Mouse (Mus musculus) heart, embryonic 12.5 days (tissue): ENCODE measurements around the gene Fam57b. TPM values are rescaled to one million over a fixed set of nuclear protein-coding genes. Genes with fewer than 3 reads are reported as not detected.
A peak's percentile ranks its signal among the peaks of the same experiment; 100 is the strongest.

Experiments used
- ATAC-seq: fragments of 200-750 bp; cut with Nextera tagmentation; 2 replicates; pipeline ENCODE4 v1.8.0; 2017; ENCODE audit warnings: moderate TSS enrichment, moderate library complexity; ENCODE audit not compliant: insufficient number of reproducible peaks, low FRiP score
- H3K27ac ChIP-seq: fragments of 300-500 bp; sonication (generic); 2 replicates; pipeline ENCODE4 v1.5.1; 2016; ENCODE audit warnings: mild to moderate bottlenecking, moderate library complexity; ENCODE audit not compliant: poor library complexity, severe bottlenecking
- H3K27me3 ChIP-seq: fragments of 300-500 bp; sonication (generic); replicated peaks from 2 replicates; pipeline ENCODE4 v1.6.1; 2016; ENCODE audit warnings: mild to moderate bottlenecking, moderate library complexity
- H3K36me3 ChIP-seq: fragments of 300-500 bp; sonication (generic); 2 replicates; pipeline ENCODE4 v1.6.1; 2016; ENCODE audit warnings: mild to moderate bottlenecking, moderate library complexity
- H3K4me1 ChIP-seq: fragments of 300-500 bp; sonication (generic); replicated peaks from 2 replicates; pipeline ENCODE4 v1.6.1; 2016; ENCODE audit warnings: mild to moderate bottlenecking
- H3K4me2 ChIP-seq: fragments of 300-500 bp; sonication (generic); 2 replicates; pipeline ENCODE4 v1.6.1; 2016; ENCODE audit warnings: mild to moderate bottlenecking, moderate library complexity
- H3K4me3 ChIP-seq: fragments of 300-500 bp; sonication (generic); 2 replicates; pipeline ENCODE4 v1.5.1; 2016; ENCODE audit warnings: mild to moderate bottlenecking
- H3K9ac ChIP-seq: fragments of 300-500 bp; sonication (generic); 2 replicates; pipeline ENCODE4 v1.6.1; 2016; ENCODE audit warnings: mild to moderate bottlenecking, moderate library complexity
- H3K9me3 ChIP-seq: fragments of 300-500 bp; sonication (generic); replicated peaks from 2 replicates; pipeline ENCODE4 v1.6.1; 2016; ENCODE audit warnings: mild to moderate bottlenecking, moderate library complexity
- WGBS: fragments of 180-500 bp; shearing (Covaris S2); methylation state at CpG from one replicate; pipeline ENCODE4 v1.1.7; 2016; 5-methylcytosine and 5-hydroxymethylcytosine counted together
- polyA plus RNA-seq: library from polyadenylated mRNA; unstranded; fragments of >200 nt; fragmentation: Nextera tagmentation; extraction: Ambion mirVana; gene quantifications from 2 replicates; pipeline ENCODE4 v1.2.1, GENCODE M21; 2016

Gene Fam57b
- polyA plus RNA-seq, 1 experiment from 2014 or later = 0.17 TPM

GRCm38 (mm10) chr7:126815726-126816222 is 18.3 kb downstream of the Fam57b start:
- no peak overlapping the region for H3K4me2 ChIP-seq
- 0 out of 2 replicates have a peak, but pooled peaks cover 8% of the 10 kb centered on the region for H3K27me3 ChIP-seq
- no peak for ATAC-seq
- H3K36me3 ChIP-seq = no peaks in the 10 kb centered on the region
- no peak overlapping the region for H3K9ac ChIP-seq
- no peak overlapping the region for H3K27ac ChIP-seq
- H3K4me1 ChIP-seq = no peaks in the 10 kb centered on the region
- WGBS = 64% methylated on average over 8 of the region's 8 CpGs
- no peak overlapping the region for H3K4me3 ChIP-seq
- no peaks in the 10 kb centered on the region for H3K9me3 ChIP-seq

DNA sequence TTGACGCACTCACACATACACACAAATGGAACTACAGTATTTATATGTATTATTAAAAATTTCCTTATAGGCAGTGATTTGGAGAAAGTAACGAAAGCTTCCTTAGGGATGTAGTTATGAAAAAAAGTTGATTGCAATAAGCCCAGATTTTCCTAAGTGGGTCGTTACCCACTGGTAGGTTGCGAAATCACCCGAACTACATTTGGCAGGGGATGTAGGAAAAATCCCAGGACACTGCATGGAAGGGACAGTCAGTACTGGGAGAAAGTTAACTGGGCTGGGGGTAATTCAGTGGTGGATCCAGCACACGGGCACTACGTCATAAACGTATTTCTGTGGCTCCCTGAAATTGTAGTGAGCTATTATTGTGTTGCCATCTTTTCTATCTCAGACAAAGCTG is 19.0 kb downstream of the Fam57b start:
- Histone ChIP-seq H3K4me2 (no peak overlapping the region), H3K9me3 (no peaks in the 10 kb centered on the region), H3K27me3 (0 out of 2 replicates have a peak, but pooled peaks cover 8% of the 10 kb centered on the region), H3K4me3 (no peak overlapping the region), H3K27ac (no peak overlapping the region), H3K4me1 (no peaks in the 10 kb centered on the region), H3K9ac (no peak overlapping the region), H3K36me3 (no peaks in the 10 kb centered on the region)
- ATAC-seq = no peak
- 80% methylated on average over 8 of the region's 8 CpGs for WGBS

GRCm38 (mm10) chr7:126817595-126817994 is 20.1 kb downstream of the Fam57b start:
- no peak overlapping the region for H3K27ac ChIP-seq
- no peak overlapping the region for H3K4me3 ChIP-seq
- H3K4me1 ChIP-seq = 0 out of 2 replicates have a peak, but pooled peaks cover 6% of the 10 kb centered on the region
- H3K36me3 ChIP-seq = no peaks in the 10 kb centered on the region
- no peak for ATAC-seq
- 77% methylated on average over 7 of the region's 7 CpGs for WGBS
- no peak overlapping the region for H3K4me2 ChIP-seq
- no peaks in the 10 kb centered on the region for H3K9me3 ChIP-seq
- no peak overlapping the region for H3K9ac ChIP-seq
- H3K27me3 ChIP-seq = peaks cover 8% of the 10 kb centered on the region

DNA sequence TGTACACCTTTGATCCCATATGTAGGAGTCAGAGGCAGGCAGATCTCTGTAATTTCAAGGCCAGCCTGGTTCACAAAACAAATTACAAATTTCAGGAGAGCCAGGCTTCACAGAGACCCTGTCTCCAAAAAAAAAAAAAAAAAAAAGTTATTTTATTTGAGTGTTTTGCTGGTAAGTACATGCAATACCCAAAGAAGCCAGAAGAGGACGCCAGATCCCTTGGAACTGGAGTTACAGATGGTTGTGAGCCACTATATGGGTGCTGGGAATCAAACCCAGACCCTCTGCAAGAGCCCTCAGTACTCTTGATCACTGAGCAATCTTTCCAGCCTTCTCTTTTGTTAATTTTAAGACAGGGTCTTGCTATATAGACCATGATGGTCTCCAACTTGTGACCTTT is 21.4 kb downstream of the Fam57b start:
- Histone ChIP-seq H3K9me3 (no peaks in the 10 kb centered on the region), H3K27me3 (peaks cover 17% of the 10 kb centered on the region), H3K4me2 (no peak overlapping the region), H3K4me1 (peaks cover 15% of the 10 kb centered on the region), H3K4me3 (no peak overlapping the region), H3K36me3 (no peaks in the 10 kb centered on the region), H3K27ac (no peak overlapping the region), H3K9ac (no peak overlapping the region)
- ATAC-seq = no peak
- WGBS = 33% methylated on average over 1 of the region's 1 CpGs

DNA sequence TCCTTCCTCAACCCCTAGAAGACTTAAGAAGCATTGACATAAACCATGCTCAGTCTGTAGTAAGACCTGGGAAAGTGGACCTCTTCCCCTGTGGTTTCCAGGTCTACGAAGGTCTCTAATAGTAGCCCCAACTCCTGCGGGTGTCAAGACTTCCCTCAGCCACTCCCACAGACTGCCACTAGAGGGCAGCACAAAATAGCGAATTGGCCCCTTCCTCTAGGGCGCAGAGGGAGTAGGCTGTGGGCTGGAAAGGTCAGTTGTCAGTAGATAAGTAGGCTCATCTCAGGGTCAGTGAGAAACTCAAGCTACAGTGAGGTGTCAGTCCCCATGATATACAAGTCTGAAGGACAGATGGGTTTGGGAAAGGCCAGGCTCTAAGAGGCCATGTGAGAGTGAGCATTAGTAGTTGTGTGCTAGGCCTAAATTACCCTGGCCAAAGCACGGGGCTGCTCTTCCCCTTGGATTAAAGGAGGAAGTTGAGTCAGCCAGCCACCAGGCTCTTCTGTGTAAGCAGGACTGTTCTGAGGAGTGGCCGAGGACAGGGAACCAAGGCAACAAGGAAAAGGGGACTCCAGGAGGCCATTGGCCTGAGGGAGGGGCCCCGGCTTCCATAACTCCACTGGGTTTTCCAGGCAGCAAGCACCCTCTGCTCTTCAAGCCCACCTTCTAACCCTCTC is 24.5 kb downstream of the Fam57b start:
- H3K9me3 ChIP-seq = no peaks in the 10 kb centered on the region
- no peak overlapping the region for H3K9ac ChIP-seq
- H3K4me3 ChIP-seq = no peak overlapping the region
- H3K27ac ChIP-seq = no peak overlapping the region
- ATAC-seq = peak; percentile 43
- no peak overlapping the region for H3K4me2 ChIP-seq
- H3K4me1 ChIP-seq = peaks cover 15% of the 10 kb centered on the region
- no peaks in the 10 kb centered on the region for H3K36me3 ChIP-seq
- peaks cover 45% of the 10 kb centered on the region for H3K27me3 ChIP-seq
- 19% methylated on average over 7 of the region's 7 CpGs for WGBS

GRCm38 (mm10) chr7:126822741-126823140 is 25.3 kb downstream of the Fam57b start:
- peaks cover 15% of the 10 kb centered on the region for H3K4me1 ChIP-seq
- H3K36me3 ChIP-seq = no peaks in the 10 kb centered on the region
- no peaks in the 10 kb centered on the region for H3K9me3 ChIP-seq
- peaks cover 53% of the 10 kb centered on the region for H3K27me3 ChIP-seq
- H3K27ac ChIP-seq = no peak overlapping the region
- peak overlapping the region; percentile 33 for H3K4me3 ChIP-seq
- H3K9ac ChIP-seq = 0 out of 2 replicates have a peak overlapping the region, but pooled peaks have one; percentile 2
- WGBS = 6% methylated on average over 9 of the region's 9 CpGs
- no peak for ATAC-seq
- peak overlapping the region; percentile 64 for H3K4me2 ChIP-seq

DNA sequence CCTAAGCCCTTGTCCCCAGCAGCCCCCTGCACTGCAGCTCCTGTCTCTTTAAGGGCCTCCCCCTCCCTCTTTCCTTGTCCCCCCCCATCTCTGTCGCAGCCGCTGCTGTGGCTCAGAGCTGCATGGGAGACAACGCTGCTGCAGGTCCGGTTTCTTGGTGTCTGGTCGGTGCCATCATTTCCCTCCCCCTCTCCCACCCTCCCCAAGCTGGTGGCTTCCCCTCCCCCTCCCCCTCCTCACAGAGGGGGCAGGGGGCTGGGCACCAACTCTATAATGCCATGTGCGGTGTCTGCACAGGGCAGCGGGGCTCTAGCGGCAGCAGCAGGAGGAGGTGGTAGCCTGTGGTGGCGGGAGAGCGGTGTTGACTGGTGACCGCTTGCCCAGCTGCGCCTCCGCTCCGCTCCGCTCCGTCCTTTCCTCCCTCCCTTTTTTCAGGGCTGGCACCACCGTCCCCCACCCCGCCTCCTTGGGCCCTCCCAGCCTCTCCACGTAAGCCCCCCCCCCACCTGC is 25.8 kb downstream of the Fam57b start:
- H3K27me3 ChIP-seq = peaks cover 55% of the 10 kb centered on the region

DNA sequence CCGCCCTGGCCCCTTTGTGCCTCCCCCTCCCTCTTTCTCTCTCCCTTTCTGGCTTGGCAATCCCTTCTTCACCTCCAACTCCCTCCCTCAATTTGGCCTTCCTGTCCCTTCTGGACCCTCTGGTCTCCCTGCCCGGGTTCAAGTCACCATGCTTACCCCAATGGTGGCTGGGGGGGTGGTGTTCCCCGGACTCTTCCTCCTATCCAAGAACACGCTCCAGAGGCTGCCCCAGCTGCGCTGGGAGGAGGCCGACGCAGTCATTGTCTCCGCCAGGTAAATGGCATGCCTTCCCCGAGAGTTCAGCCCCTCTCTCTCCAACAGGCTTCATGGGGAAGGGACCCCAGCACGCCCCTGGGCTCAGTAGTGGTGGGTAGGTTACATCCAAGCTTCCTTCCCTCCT is 26.5 kb downstream of the Fam57b start:
- no peaks in the 10 kb centered on the region for H3K9me3 ChIP-seq
- peaks cover 62% of the 10 kb centered on the region for H3K27me3 ChIP-seq
- no peak for ATAC-seq
- no peaks in the 10 kb centered on the region for H3K36me3 ChIP-seq
- WGBS = 17% methylated on average over 9 of the region's 10 CpGs
- H3K27ac ChIP-seq = no peak overlapping the region
- H3K4me3 ChIP-seq = no peak overlapping the region
- H3K4me1 ChIP-seq = peaks cover 15% of the 10 kb centered on the region
- no peak overlapping the region for H3K9ac ChIP-seq
- no peak overlapping the region for H3K4me2 ChIP-seq

More for the DNA sequence above, 25.8 kb downstream of the Fam57b start:
- WGBS = 3% methylated on average over 13 of the region's 19 CpGs
- Histone ChIP-seq H3K4me2 (peak overlapping the region; percentile 64), H3K4me3 (peak overlapping the region; percentile 33), H3K36me3 (no peaks in the 10 kb centered on the region), H3K9me3 (no peaks in the 10 kb centered on the region), H3K4me1 (peaks cover 15% of the 10 kb centered on the region), H3K9ac (0 out of 2 replicates have a peak overlapping the region, but pooled peaks have one; percentile 2), H3K27ac (no peak overlapping the region)
- ATAC-seq = no peak

DNA sequence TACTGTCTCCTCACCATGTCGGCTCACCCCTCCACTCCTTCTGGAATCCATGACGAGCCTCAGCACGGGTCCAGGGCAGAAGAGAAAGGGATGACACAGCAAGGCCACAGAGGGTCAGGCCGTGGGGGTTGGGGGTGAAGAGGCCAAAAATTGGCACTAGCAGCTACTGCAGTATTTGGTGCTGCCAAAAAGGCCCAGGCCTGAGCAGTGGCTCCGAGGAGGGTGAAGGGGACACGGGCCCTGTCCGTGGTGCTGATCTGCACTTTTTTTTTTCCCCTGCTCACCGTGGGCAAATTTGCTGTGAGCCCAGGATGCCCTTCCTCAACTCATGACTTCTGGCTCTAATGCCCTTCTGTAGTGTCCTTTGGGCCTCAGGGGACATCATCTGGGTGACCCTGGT is 27.9 kb downstream of the Fam57b start:
- no peak overlapping the region for H3K27ac ChIP-seq
- H3K9me3 ChIP-seq = no peaks in the 10 kb centered on the region
- H3K4me1 ChIP-seq = peaks cover 15% of the 10 kb centered on the region
- H3K4me2 ChIP-seq = no peak overlapping the region
- no peaks in the 10 kb centered on the region for H3K36me3 ChIP-seq
- peaks cover 76% of the 10 kb centered on the region for H3K27me3 ChIP-seq
- WGBS = 16% methylated on average over 8 of the region's 8 CpGs
- no peak overlapping the region for H3K9ac ChIP-seq
- ATAC-seq = no peak
- H3K4me3 ChIP-seq = no peak overlapping the region

- Histone ChIP-seq H3K27me3 (peaks cover 82% of the 10 kb centered on the region), H3K4me2 (no peak overlapping the region), H3K4me1 (peaks cover 15% of the 10 kb centered on the region), H3K27ac (no peak overlapping the region), H3K36me3 (no peaks in the 10 kb centered on the region), H3K9me3 (no peaks in the 10 kb centered on the region), H3K4me3 (no peak overlapping the region), H3K9ac (no peak overlapping the region)
- 60% methylated on average over 5 of the region's 5 CpGs for WGBS
- no peak for ATAC-seq
Measured at GRCm38 (mm10) chr7:126825952-126826351, 28.5 kb downstream of the Fam57b start.

DNA sequence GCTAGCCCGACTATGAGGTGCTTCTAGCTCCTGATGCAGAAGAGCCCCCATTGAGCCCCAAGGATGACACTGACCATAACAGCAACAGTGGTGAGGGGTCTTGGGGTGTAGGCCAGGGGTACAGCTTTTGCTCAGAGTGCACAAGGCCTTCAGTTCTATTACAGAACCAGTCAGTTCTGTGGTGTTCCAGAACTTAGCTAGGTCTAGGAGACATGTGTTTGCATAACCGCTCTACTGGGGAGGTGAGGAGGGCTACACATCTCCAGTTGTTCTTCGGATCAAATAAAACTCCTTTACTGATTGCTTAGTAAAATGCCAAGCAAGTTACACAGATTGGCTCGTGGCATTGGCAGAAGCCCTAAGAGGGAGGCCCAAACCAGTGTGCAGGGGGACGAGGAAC is 34.1 kb downstream of the Fam57b start, which contains the start of gene 4930451I11Rik:
4930451I11Rik (minus strand) TSS at position 101 of the 400 bp plus-strand sequence.
- H3K27ac ChIP-seq = no peak within 1 kb of the TSS
- H3K4me1 ChIP-seq = 0 out of 2 replicates have a peak, but pooled peaks cover 3% of the 10 kb centered on the region
- no peaks in the 10 kb centered on the region for H3K36me3 ChIP-seq
- H3K9me3 ChIP-seq = no peaks in the 10 kb centered on the region
- WGBS = 60% methylated on average over 5 of the region's 5 CpGs
- ATAC-seq = no peak
- peak within 1 kb of the TSS; percentile 38 for H3K4me3 ChIP-seq
- H3K27me3 ChIP-seq = peaks cover 48% of the 10 kb centered on the region
- no peak within 1 kb of the TSS for H3K9ac ChIP-seq
- H3K4me2 ChIP-seq = peak within 1 kb of the TSS; percentile 66
